Mouse (Mus musculus): ENCODE measurements at regions not wholly inside any gene's neighbourhood (a gene's known extent, or its start where the extent isn't known, plus 50 kb on each side); places are given as distances from the start of the nearest gene placed in this dataset.
A peak's percentile ranks its signal among the peaks of the same experiment; 100 is the strongest.

DNA sequence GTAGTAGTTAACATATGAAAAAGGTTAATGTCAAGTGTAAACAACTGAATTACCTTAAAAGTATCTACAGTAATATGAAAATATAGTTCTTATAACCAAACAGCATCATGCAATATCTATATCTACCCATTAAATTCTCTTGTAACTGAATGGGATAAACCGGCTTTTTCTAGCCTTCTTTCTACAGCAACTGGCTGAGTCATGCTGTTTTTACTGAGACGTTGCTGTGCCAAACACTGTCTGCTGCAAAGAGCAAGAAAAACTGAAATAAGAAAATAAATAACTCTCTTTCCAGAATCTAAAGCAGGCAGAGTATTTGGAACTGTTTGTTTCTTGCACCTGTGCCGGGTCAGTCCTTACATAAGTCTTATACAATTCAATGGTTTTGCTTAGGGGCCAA is 74.0 kb downstream of the Nxf2 start:
- no peak for DNase-seq

GRCm38 (mm10) chrX:134889634-134890033 is 74.9 kb downstream of the Nxf2 start:
- DNase-seq: no peak

DNA sequence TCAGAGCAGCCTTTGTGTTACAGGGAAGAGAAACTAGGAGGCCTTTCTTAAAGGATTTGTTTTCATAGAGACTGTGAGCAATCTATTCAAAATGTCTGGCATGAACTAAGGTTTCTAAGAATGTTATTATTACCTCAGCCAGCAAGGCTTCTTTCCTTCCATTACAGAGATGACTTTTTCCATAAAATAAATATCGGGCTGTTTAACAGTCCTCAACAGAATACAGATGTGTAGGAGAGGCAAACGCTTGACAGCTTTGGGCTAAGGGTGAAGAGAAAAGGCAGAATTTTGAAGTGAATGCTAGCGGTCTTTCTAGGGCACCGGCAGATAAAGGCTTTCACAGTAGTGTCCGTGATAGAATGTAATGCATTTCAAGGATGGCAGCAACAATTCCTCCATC is 73.3 kb upstream of the Armcx2 start:
- DNase-seq: no peak

GRCm38 (mm10) chrX:134879877-134880276 is 70.9 kb upstream of the Armcx2 start:
- DNase-seq: no peak

- DNase-seq: no peak
Observed at GRCm38 (mm10) chrX:134878870-134879269, 69.8 kb upstream of the Armcx2 start.

GRCm38 (mm10) chrX:134874696-134875095 is 65.7 kb upstream of the Armcx2 start:
- DNase-seq: no peak

DNA sequence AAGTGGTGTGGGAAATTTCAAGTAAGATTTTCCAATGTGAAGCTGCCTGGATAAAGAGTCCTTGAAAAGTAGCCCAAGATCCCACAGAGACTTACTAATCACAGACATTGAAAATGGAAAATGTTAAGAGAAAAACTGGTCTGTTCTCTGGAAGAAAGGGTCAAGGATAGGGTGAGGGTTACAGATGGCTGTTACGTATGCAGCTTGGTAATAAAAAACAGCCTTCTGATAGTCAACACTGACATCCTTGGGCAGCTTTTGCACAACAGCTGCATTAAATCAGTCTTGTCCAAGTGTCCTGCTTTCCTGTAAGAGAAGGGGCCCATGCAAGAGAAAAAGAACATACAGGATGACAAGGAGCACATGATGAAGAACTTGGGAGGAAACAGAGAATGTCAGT is 64.6 kb upstream of the Armcx2 start:
- DNase-seq: peak; percentile 91

DNA sequence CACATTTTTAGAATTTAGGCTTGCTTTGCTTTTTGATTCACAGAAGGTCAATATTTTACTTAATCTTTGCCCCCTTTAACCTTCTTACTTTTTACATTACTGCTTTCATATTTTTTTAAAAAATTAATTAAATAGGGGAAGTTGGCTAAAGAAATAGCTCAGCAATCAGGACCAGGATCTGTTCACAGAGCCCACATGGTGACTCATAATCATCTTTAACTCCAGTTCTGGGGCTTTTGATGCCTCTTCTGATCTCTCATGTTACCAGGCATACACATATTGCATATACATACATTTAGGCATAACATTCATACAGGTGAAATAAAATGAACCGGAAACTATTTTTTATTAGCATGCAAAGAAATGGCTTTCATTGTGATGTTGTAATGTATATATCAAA is 52.6 kb upstream of the Armcx2 start:
- DNase-seq: no peak
